Mouse (Mus musculus) ES-E14 (cell line): Measurements from ENCODE around the gene Grk2.

ENCODE experiments used
- CHD2 ChIP-seq: IDR thresholded peaks from 2 replicates; pipeline ENCODE4 v1.6.1; 2014; ENCODE audit warnings: mild to moderate bottlenecking, low read depth, low read length, inconsistent platforms
- HCFC1 ChIP-seq: IDR thresholded peaks from 2 replicates; pipeline ENCODE4 v1.6.1; 2012; ENCODE audit warnings: low read length, inconsistent platforms, borderline replicate concordance; ENCODE audit not compliant: insufficient read depth
- MAFK ChIP-seq: IDR thresholded peaks from 2 replicates; pipeline ENCODE4 v1.6.1; 2014; ENCODE audit warnings: mild to moderate bottlenecking, low read depth, low read length, inconsistent platforms; ENCODE audit not compliant: insufficient read depth
- ZC3H11A ChIP-seq: IDR thresholded peaks from 2 replicates; pipeline ENCODE4 v1.6.1; 2012; ENCODE audit warnings: low read depth, mild to moderate bottlenecking, inconsistent platforms, low read length, borderline replicate concordance

DNA sequence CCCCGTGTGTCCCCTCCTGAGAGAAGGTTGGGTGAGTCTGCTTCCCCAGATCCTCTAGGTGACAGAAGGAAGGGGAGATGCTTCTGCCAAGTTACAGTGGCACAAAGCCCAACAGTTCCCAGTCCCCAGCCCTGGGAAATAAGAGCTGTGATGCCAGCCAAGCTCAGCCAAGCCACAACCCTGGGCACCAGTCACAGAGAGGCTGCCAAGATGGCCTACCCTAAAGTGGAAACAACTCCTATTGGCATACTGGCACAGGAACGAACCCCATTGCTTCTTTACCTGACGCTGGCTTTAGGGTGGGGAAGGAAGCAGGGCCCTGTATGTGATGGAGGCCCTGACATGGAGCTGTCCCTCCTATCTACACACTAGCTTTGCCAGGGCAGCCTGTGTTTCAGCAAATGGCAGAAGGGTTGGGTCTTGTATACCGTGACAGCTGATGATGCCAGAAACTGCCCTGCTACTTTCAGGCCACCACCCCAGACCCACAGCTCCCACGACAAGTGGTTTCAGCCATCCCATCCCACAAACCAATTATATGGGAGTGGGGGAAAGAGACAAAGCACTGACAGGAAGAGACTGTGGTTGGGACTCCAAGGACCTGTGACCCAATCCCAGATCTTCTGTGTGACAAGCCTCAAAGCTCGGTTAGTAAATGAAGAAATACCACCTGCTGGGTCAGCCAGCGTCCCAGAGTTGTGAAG lies 2.9 kb downstream of the Grk2 start:
- TF ChIP-seq CHD2 = no peak
- TF ChIP-seq HCFC1 = no peak
- TF ChIP-seq ZC3H11A = no peak
- no peak for TF ChIP-seq MAFK
